Mouse (Mus musculus): ENCODE data around the gene Cabin1.

DNA sequence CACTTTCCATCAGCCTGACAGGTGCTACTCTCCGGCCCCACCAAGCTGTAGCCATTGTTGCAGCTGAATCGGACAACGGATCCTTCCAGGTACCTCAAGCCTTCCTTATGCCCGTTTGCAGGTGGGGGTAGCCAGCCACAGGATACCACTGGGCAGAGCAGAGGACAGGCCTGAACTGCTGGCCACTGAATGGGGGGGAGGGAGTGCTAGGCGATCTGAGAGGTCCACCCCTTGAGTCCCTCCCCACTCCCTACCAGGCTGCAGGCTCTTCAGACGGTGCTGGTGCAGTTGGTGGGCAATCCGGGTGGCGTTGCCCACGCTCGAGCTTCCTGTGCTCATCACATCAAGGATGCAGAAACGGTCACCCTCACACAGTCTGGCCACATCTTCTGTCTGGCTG is 126.4 kb downstream of the Cabin1 start:
- TF ChIP-seq CTCF (IDR thresholded peaks at IDR 0.05; ENCODE audit: low read depth) (no peak), EP300 (optimal IDR thresholded peaks at IDR 0.05) (no peak)

Data from stomach, postnatal 0 days (tissue).